Mouse (Mus musculus) midbrain, embryonic 16.5 days (tissue): ENCODE data around the gene P2ry6. TPM values are rescaled to one million over a fixed set of nuclear protein-coding genes. Genes with fewer than 3 reads are reported as not detected.

Experiments
- ATAC-seq: fragments of 200-750 bp; cut with Nextera tagmentation; 2 replicates; pipeline ENCODE4 v1.8.0; 2017; ENCODE audit warnings: moderate TSS enrichment
- H3K27ac ChIP-seq: fragments of 300-500 bp; sonication (generic); 2 replicates; pipeline ENCODE4 v1.5.1; 2014; ENCODE audit warnings: mild to moderate bottlenecking, low read length, mixed read lengths
- H3K27me3 ChIP-seq: fragments of 300-500 bp; sonication (generic); 2 replicates; pipeline ENCODE4 v1.6.1; 2014; ENCODE audit warnings: low read depth, low read length, mixed read lengths; ENCODE audit not compliant: control insufficient read depth, insufficient read depth
- H3K36me3 ChIP-seq: fragments of 300-500 bp; sonication (generic); 2 replicates; pipeline ENCODE4 v1.6.1; 2014; ENCODE audit warnings: mild to moderate bottlenecking, low read length, moderate library complexity, mixed read lengths; ENCODE audit not compliant: control insufficient read depth, insufficient read depth
- H3K4me1 ChIP-seq: fragments of 300-500 bp; sonication (generic); 2 replicates; pipeline ENCODE4 v1.6.1; 2014; ENCODE audit warnings: mild to moderate bottlenecking, low read length, mixed read lengths; ENCODE audit not compliant: control insufficient read depth, insufficient read depth
- H3K4me2 ChIP-seq: fragments of 300-500 bp; sonication (generic); 2 replicates; pipeline ENCODE4 v1.6.1; 2014; ENCODE audit warnings: mild to moderate bottlenecking, low read length, mixed read lengths
- H3K4me3 ChIP-seq: fragments of 300-500 bp; sonication (generic); 2 replicates; pipeline ENCODE4 v1.5.1; 2014; ENCODE audit warnings: low read depth, mild to moderate bottlenecking, low read length, moderate library complexity, mixed read lengths
- H3K9ac ChIP-seq: fragments of 300-500 bp; sonication (generic); 2 replicates; pipeline ENCODE4 v1.6.1; 2014; ENCODE audit warnings: low read depth, low read length, mixed read lengths
- H3K9me3 ChIP-seq: fragments of 300-500 bp; sonication (generic); replicated peaks from 2 replicates; pipeline ENCODE4 v1.6.1; 2014; ENCODE audit warnings: mild to moderate bottlenecking, low read length, mixed read lengths; ENCODE audit not compliant: control insufficient read depth, poor library complexity, severe bottlenecking
- WGBS: fragments of 180-500 bp; shearing (Covaris S2); extraction: QIAGEN DNeasy Blood & Tissue Kit; methylation state at CpG from one replicate; pipeline ENCODE4 v1.1.7; 2014; 5-methylcytosine and 5-hydroxymethylcytosine counted together
- polyA plus RNA-seq: library from polyadenylated mRNA; unstranded; fragments of >200 nt; fragmentation: Nextera tagmentation; extraction: Ambion mirVana; gene quantifications from 2 replicates; pipeline ENCODE4 v1.2.1, GENCODE M21; 2015

The P2ry6 gene
- polyA plus RNA-seq, 1 experiment from 2014 or later: 3.0 TPM

- H3K27ac ChIP-seq: no peak overlapping the region
- no peaks in the 10 kb centered on the region for H3K36me3 ChIP-seq
- H3K9ac ChIP-seq: no peak overlapping the region
- H3K9me3 ChIP-seq: no peaks in the 10 kb centered on the region
- no peak overlapping the region for H3K4me2 ChIP-seq
- no peak overlapping the region for H3K4me3 ChIP-seq
- 10% methylated on average over 2 of the region's 2 CpGs for whole genome bisulfite sequencing
- no peak for ATAC-seq
- H3K4me1 ChIP-seq: no peaks in the 10 kb centered on the region; the same call in 1 of the 2 replicates
- no peaks in the 10 kb centered on the region; the same call in 1 of the 2 replicates for H3K27me3 ChIP-seq
Observed at GRCm38 (mm10) chr7:100919809-100920107, 54.7 kb downstream of the P2ry6 start.

GRCm38 (mm10) chr7:100919006-100919808 lies 55.2 kb downstream of the P2ry6 start:
- H3K9ac ChIP-seq: no peak overlapping the region
- H3K36me3 ChIP-seq: no peaks in the 10 kb centered on the region
- H3K27me3 ChIP-seq: no peaks in the 10 kb centered on the region
- no peak overlapping the region for H3K27ac ChIP-seq
- H3K4me3 ChIP-seq: no peak overlapping the region
- 62% methylated on average over 7 of the region's 7 CpGs for WGBS
- H3K4me2 ChIP-seq: no peak overlapping the region
- no peaks in the 10 kb centered on the region for H3K9me3 ChIP-seq
- no peak for ATAC-seq
- H3K4me1 ChIP-seq: no peaks in the 10 kb centered on the region; the same call in 1 of the 2 replicates

- Histone ChIP-seq H3K27ac (no peak overlapping the region), H3K4me1 (no peaks in the 10 kb centered on the region; the same call in 1 of the 2 replicates), H3K4me3 (no peak overlapping the region), H3K9me3 (no peaks in the 10 kb centered on the region), H3K36me3 (no peaks in the 10 kb centered on the region), H3K27me3 (no peaks in the 10 kb centered on the region), H3K4me2 (no peak overlapping the region), H3K9ac (no peak overlapping the region)
- no peak for ATAC-seq
- WGBS: 56% methylated on average over 9 of the region's 9 CpGs
Observed at GRCm38 (mm10) chr7:100918176-100918575, 56.3 kb downstream of the P2ry6 start.

- no peaks in the 10 kb centered on the region for H3K9me3 ChIP-seq
- H3K27me3 ChIP-seq: no peaks in the 10 kb centered on the region
- no peak overlapping the region for H3K27ac ChIP-seq
- no peak overlapping the region for H3K9ac ChIP-seq
- no peaks in the 10 kb centered on the region for H3K36me3 ChIP-seq
- no peak overlapping the region for H3K4me3 ChIP-seq
- H3K4me2 ChIP-seq: no peak overlapping the region
- 73% methylated on average over 6 of the region's 6 CpGs for WGBS
- no peak for ATAC-seq
- no peaks in the 10 kb centered on the region; the same call in 1 of the 2 replicates for H3K4me1 ChIP-seq
Observed at GRCm38 (mm10) chr7:100917751-100918150, 56.7 kb downstream of the P2ry6 start.

GRCm38 (mm10) chr7:100916526-100916925 lies 57.9 kb downstream of the P2ry6 start:
- 93% methylated on average over 6 of the region's 6 CpGs for WGBS
- ATAC-seq: no peak
- Histone ChIP-seq H3K4me1 (peaks cover under 1% of the 10 kb centered on the region), H3K9me3 (no peaks in the 10 kb centered on the region), H3K4me3 (no peak overlapping the region), H3K27me3 (no peaks in the 10 kb centered on the region), H3K36me3 (no peaks in the 10 kb centered on the region), H3K27ac (no peak overlapping the region), H3K9ac (no peak overlapping the region), H3K4me2 (no peak overlapping the region)

- H3K27ac ChIP-seq: no peak overlapping the region
- no peak overlapping the region for H3K9ac ChIP-seq
- H3K4me3 ChIP-seq: no peak overlapping the region
- ATAC-seq: no peak
- no peaks in the 10 kb centered on the region for H3K9me3 ChIP-seq
- 71% methylated on average over 5 of the region's 5 CpGs for WGBS
- no peaks in the 10 kb centered on the region for H3K27me3 ChIP-seq
- peaks cover 7% of the 10 kb centered on the region for H3K4me1 ChIP-seq
- H3K4me2 ChIP-seq: no peak overlapping the region
- no peaks in the 10 kb centered on the region for H3K36me3 ChIP-seq
Observed at GRCm38 (mm10) chr7:100915204-100915603, 59.2 kb downstream of the P2ry6 start.

GRCm38 (mm10) chr7:100911791-100912190 lies 62.7 kb downstream of the P2ry6 start:
- ATAC-seq: no peak
- no peak overlapping the region for H3K9ac ChIP-seq

GRCm38 (mm10) chr7:100911246-100911770 lies 63.1 kb downstream of the P2ry6 start:
- 10% methylated on average over 2 of the region's 2 CpGs for WGBS
- no peak overlapping the region for H3K4me3 ChIP-seq
- ATAC-seq: no peak
- no peaks in the 10 kb centered on the region for H3K36me3 ChIP-seq
- H3K9me3 ChIP-seq: no peaks in the 10 kb centered on the region
- no peak overlapping the region for H3K27ac ChIP-seq
- no peak overlapping the region for H3K9ac ChIP-seq
- H3K27me3 ChIP-seq: no peaks in the 10 kb centered on the region
- H3K4me1 ChIP-seq: peaks cover 7% of the 10 kb centered on the region
- no peak overlapping the region for H3K4me2 ChIP-seq

More at GRCm38 (mm10) chr7:100911791-100912190, 62.7 kb downstream of the P2ry6 start:
- Histone ChIP-seq H3K36me3 (no peaks in the 10 kb centered on the region), H3K27me3 (no peaks in the 10 kb centered on the region), H3K4me3 (no peak overlapping the region), H3K4me2 (no peak overlapping the region), H3K9me3 (no peaks in the 10 kb centered on the region), H3K27ac (no peak overlapping the region), H3K4me1 (peaks cover 7% of the 10 kb centered on the region)
- WGBS: 33% methylated on average over 9 of the region's 9 CpGs

- Histone ChIP-seq H3K4me3 (no peak overlapping the region), H3K9ac (no peak overlapping the region), H3K9me3 (no peaks in the 10 kb centered on the region), H3K4me2 (no peak overlapping the region), H3K27ac (no peak overlapping the region), H3K27me3 (no peaks in the 10 kb centered on the region), H3K36me3 (no peaks in the 10 kb centered on the region), H3K4me1 (peaks cover 7% of the 10 kb centered on the region)
- 51% methylated on average over 8 of the region's 8 CpGs for WGBS
- ATAC-seq: no peak
Observed at GRCm38 (mm10) chr7:100908567-100908966, 65.9 kb downstream of the P2ry6 start.
